Mouse (Mus musculus) C2C12 (cell line): ENCODE results near the gene Mpg.

ENCODE experiments used
- CTCF ChIP-seq: IDR thresholded peaks from one replicate; pipeline ENCODE4 v1.5.1; 2011; ENCODE audit not compliant: control insufficient read depth, insufficient read depth, insufficient read length
- USF1 ChIP-seq: IDR thresholded peaks from one replicate; pipeline ENCODE4 v1.6.1; 2011; ENCODE audit warnings: low read depth, mild to moderate bottlenecking, control low read depth, moderate library complexity

DNA sequence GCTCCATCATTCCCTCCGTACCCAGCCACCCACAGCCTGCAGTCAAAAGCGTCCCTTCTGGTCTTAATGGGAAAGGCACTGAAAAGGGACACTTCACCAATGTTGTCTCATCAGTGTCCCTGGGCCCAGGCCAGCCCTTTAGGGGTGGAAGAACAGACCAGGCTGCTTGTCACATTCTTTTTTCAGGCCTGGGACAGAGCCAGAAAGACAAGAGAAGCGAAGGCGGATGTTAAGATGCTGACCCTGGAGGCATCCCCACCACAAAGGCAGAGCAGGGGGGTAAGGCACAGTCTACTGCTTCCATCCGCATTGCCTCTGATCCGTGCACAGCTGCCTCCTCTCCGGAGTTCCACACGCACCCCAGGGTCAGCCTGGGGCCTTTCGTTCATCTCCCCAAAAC lies 36.2 kb upstream of the Mpg start:
- no peak for TF ChIP-seq CTCF
- TF ChIP-seq USF1, result no peak
